8 mouse cellular contexts compared by ENCODE assay signal in the genomic region with DNA sequence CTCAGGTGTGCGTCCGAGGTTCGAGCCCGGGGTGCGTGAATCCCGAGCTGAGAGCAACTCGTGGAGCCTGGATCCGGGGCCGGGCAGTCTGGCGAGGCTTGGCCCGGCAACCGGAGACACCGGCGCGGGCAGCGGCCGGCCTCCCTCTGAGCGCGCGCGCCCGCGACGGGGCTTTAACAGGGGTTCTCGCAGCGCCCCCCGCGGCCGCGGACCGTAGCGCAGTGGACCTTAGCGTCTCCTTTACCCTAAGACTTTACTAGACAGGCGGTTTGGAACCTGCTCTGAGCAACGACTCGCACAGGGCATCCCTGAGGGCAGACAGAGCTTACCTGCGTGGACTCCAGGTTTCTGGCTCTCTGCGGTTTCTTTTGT. TPM values are rescaled to one million over a fixed set of nuclear protein-coding genes. Genes with fewer than 3 reads are reported as not detected.
DNase-seq lines count a peak whose midpoint lies in the region; ATAC-seq and TF ChIP-seq lines count a peak whose summit lies in the region.

A gene (minus strand): TSS at position 167 of the 372 bp plus-strand sequence.

- no peaks in the 10 kb centered on the region for H3K4me1 ChIP-seq in hindbrain, embryonic 12.5 days
- H3K4me1 ChIP-seq in lung, embryonic 15.5 days = peaks cover 9% of the 10 kb centered on the region; the same call in 1 of the 2 replicates

- H3K36me3 ChIP-seq in hindbrain, embryonic 12.5 days = no peaks in the 10 kb centered on the region
- no peaks in the 10 kb centered on the region for H3K36me3 ChIP-seq in lung, embryonic 15.5 days

- POLR2A ChIA-PET in Patski (lab: Charles Lee) = interaction anchor here (0.7 kb wide), 1 partner anchor 17 kb away, joined by 6 read pairs; no protein-coding TSS in a partner anchor

- H3K27me3 ChIP-seq in Patski = peaks cover 3% of the 10 kb centered on the region
- H3K27me3 ChIP-seq in hindbrain, embryonic 12.5 days = peaks cover 28% of the 10 kb centered on the region
- peaks cover 28% of the 10 kb centered on the region for H3K27me3 ChIP-seq in lung, embryonic 15.5 days

- peak; percentile 87 for ATAC-seq in Patski
- ATAC-seq in hindbrain, embryonic 12.5 days (ENCODE audit: low FRiP score) = peak; percentile 82
- ATAC-seq in lung, embryonic 15.5 days (ENCODE audit: borderline replicate concordance, extremely low read depth, low FRiP score, low TSS enrichment) = peak; percentile 82

- CTCF ChIA-PET in Patski (lab: Charles Lee) = interaction anchor here (0.9 to 1.4 kb wide), 2 partner anchors 16 to 19 kb away, joined by 3 read pairs; no protein-coding TSS in a partner anchor

- in situ Hi-C loops in Patski (cut with MboI; ENCODE audit: low pct_unique_long_range_greater_than_20kb) = no loop called here

- peak within 1 kb of the TSS; percentile 90 for H3K4me2 ChIP-seq in hindbrain, embryonic 12.5 days (replicated peaks)
- peak within 1 kb of the TSS; percentile 96 for H3K4me2 ChIP-seq in lung, embryonic 15.5 days

- H3K9me3 ChIP-seq in hindbrain, embryonic 12.5 days (replicated peaks) = no peaks in the 10 kb centered on the region
- H3K9me3 ChIP-seq in lung, embryonic 15.5 days = no peaks in the 10 kb centered on the region

- TF ChIP-seq CTCF in Patski (IDR thresholded peaks at IDR 0.05) = peak; percentile 98

- no peak within 1 kb of the TSS for H3K27ac ChIP-seq in hindbrain, embryonic 12.5 days
- H3K27ac ChIP-seq in lung, embryonic 15.5 days = no peak within 1 kb of the TSS

- peak within 1 kb of the TSS; percentile 66 for H3K9ac ChIP-seq in hindbrain, embryonic 12.5 days
- peak within 1 kb of the TSS; percentile 53 for H3K9ac ChIP-seq in lung, embryonic 15.5 days

- WGBS in hindbrain, embryonic 12.5 days = under 1% methylated on average over 38 of the region's 38 CpGs
- under 1% methylated on average over 38 of the region's 38 CpGs for WGBS in lung, embryonic 15.5 days

- H3K4me3 ChIP-seq in hindbrain, embryonic 12.5 days = peak within 1 kb of the TSS; percentile 58
- peak within 1 kb of the TSS; percentile 66 for H3K4me3 ChIP-seq in lung, embryonic 15.5 days

- DNase-seq in Patski (ENCODE audit: low read depth, low spot score) = no peak
- peak; percentile 82 to 88 for DNase-seq in cerebellum, postnatal 14 days
- peak; percentile 61 to 72 for DNase-seq in frontal cortex, postnatal 25 days (ENCODE audit: low spot score in 2 of 2)
- peak; percentile 57 for DNase-seq in layer of hippocampus, adult 9-11 months
- DNase-seq in ovary, postnatal 14 days (ENCODE audit: low spot score) = peak; percentile 79
- peak; percentile 64 to 88 for DNase-seq in thymus, postnatal 10 days (ENCODE audit: low spot score in 2 of 2)

RNA-seq across cellular contexts. Expression of the gene that starts here (rescaled TPM):
- 0.42 TPM for polyA plus RNA-seq in Patski (2021)
- 14.3 and 17.4 TPM in 2 replicates for polyA plus RNA-seq in hindbrain, embryonic 12.5 days (2016; fragmentation: Nextera tagmentation; extraction: Ambion mirVana)
- polyA plus RNA-seq in lung, embryonic 15.5 days (2015; fragmentation: Nextera tagmentation; extraction: Ambion mirVana) = 4.3 and 4.7 TPM in 2 replicates

Comparison
In these comparisons a context has a peak if more than half of its experiments do, and no peak if none do; other contexts are left out.
1. Peak in ATAC-seq in Patski; RNA of the gene not detected or under 1 TPM.